Mouse (Mus musculus): ENCODE measurements around the gene Emilin2. TPM values are rescaled to one million over a fixed set of nuclear protein-coding genes. Genes with fewer than 3 reads are reported as not detected.

Emilin2 gene
- polyA plus RNA-seq, 2 experiments = 17.3 to 24.1 TPM

GRCm38 (mm10) chr17:71303444-71303843 is 8.3 kb downstream of the Emilin2 start:
- H3K9ac ChIP-seq (replicated peaks) = no peak overlapping the region
- H3K4me3 ChIP-seq (ENCODE audit: insufficient read depth in 1 of 2, low read depth in 2 of 2, low read length in 2 of 2) = no peak overlapping the region
- H3K4me2 ChIP-seq (ENCODE audit: low read depth) = no peak overlapping the region
- 84% methylated on average over 6 of the region's 6 CpGs for WGBS (ENCODE audit: insufficient replicate concordance)
- no peak for ATAC-seq (ENCODE audit: insufficient read depth)
- H3K9me3 ChIP-seq (ENCODE audit: control insufficient read depth, low read length) = no peaks in the 10 kb centered on the region
- no peak overlapping the region for H3K27ac ChIP-seq
- TF ChIP-seq CTCF (IDR thresholded peaks at IDR 0.05; ENCODE audit: low read depth) (no peak), EP300 (IDR thresholded peaks at IDR 0.05; ENCODE audit: low read depth) (no peak)
- peaks cover 4% of the 10 kb centered on the region; the same call in 1 of the 2 replicates for H3K36me3 ChIP-seq (replicated peaks; ENCODE audit: control insufficient read depth, insufficient read depth, low read depth)
- no peak for DNase-seq (ENCODE audit: low read depth in 3 of 3, low spot score in 3 of 3)
- H3K27me3 ChIP-seq (ENCODE audit: control insufficient read depth, insufficient read depth, low read length) = no peaks in the 10 kb centered on the region
- peaks cover 0 to 5% of the 10 kb centered on the region in 2 experiments; a peak in 1 of 4 replicates for H3K4me1 ChIP-seq (replicated peaks; ENCODE audit: control insufficient read depth in 2 of 2, insufficient read depth in 2 of 2, low read length in 1 of 2)

GRCm38 (mm10) chr17:71301413-71301812 is 10.4 kb downstream of the Emilin2 start:
- H3K4me1 ChIP-seq (replicated peaks; ENCODE audit: control insufficient read depth in 2 of 2, insufficient read depth in 2 of 2, low read length in 1 of 2) = 0 out of 4 replicates have a peak, but pooled peaks cover 0 to 2% of the 10 kb centered on the region in 2 experiments
- ATAC-seq (ENCODE audit: insufficient read depth) (no peak), DNase-seq (ENCODE audit: low read depth in 3 of 3, low spot score in 3 of 3) (no peak)
- 67% methylated on average over 5 of the region's 5 CpGs for WGBS (ENCODE audit: insufficient replicate concordance)
- H3K4me2 ChIP-seq (ENCODE audit: low read depth) = no peak overlapping the region
- no peaks in the 10 kb centered on the region for H3K9me3 ChIP-seq (ENCODE audit: control insufficient read depth, low read length)
- H3K9ac ChIP-seq (replicated peaks) = no peak overlapping the region
- peaks cover 5% of the 10 kb centered on the region; the same call in 1 of the 2 replicates for H3K36me3 ChIP-seq (replicated peaks; ENCODE audit: control insufficient read depth, insufficient read depth, low read depth)
- TF ChIP-seq CTCF (IDR thresholded peaks at IDR 0.05; ENCODE audit: low read depth) (no peak), EP300 (IDR thresholded peaks at IDR 0.05; ENCODE audit: low read depth) (no peak)
- H3K27me3 ChIP-seq (ENCODE audit: control insufficient read depth, insufficient read depth, low read length) = no peaks in the 10 kb centered on the region
- no peak overlapping the region for H3K27ac ChIP-seq
- no peak overlapping the region for H3K4me3 ChIP-seq (ENCODE audit: insufficient read depth in 1 of 2, low read depth in 2 of 2, low read length in 2 of 2)

DNA sequence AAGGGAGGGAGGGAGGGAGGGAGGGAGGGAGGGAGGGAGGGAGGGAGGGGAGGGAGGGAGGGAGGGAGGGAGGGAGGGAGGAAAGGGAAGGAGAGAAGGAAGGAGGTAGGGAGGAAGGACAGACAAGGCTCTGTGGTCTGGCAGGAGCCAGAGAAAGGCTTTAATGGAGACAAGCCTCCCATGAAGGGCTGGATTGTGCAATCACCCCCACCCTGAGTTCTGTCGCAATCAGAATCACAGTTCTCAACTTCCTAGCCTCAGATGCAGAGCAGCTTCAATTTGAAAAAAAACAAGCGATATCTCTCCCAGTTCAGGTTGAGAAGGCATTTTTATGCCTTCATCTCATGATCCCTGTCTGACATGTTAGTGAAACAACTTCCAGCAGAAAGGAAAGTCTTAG is 11.4 kb downstream of the Emilin2 start:
- no peak for ATAC-seq (ENCODE audit: insufficient read depth)
- Histone ChIP-seq H3K4me3 (ENCODE audit: insufficient read depth in 1 of 2, low read depth in 2 of 2, low read length in 2 of 2) (no peak overlapping the region), H3K4me2 (ENCODE audit: low read depth) (no peak overlapping the region), H3K27me3 (ENCODE audit: control insufficient read depth, insufficient read depth, low read length) (no peaks in the 10 kb centered on the region), H3K4me1 (replicated peaks; ENCODE audit: control insufficient read depth in 2 of 2, insufficient read depth in 2 of 2, low read length in 1 of 2) (peaks cover 3 to 4% of the 10 kb centered on the region in 2 experiments; a peak in 2 of 4 replicates), H3K9ac (replicated peaks) (no peak overlapping the region), H3K36me3 (replicated peaks; ENCODE audit: control insufficient read depth, insufficient read depth, low read depth) (peaks cover 5% of the 10 kb centered on the region; the same call in 1 of the 2 replicates), H3K9me3 (ENCODE audit: control insufficient read depth, low read length) (no peaks in the 10 kb centered on the region), H3K27ac (no peak overlapping the region)
- WGBS (ENCODE audit: insufficient replicate concordance) = 61% methylated on average over 2 of the region's 2 CpGs
- no peak for DNase-seq (ENCODE audit: low read depth in 3 of 3, low spot score in 3 of 3)
- TF ChIP-seq CTCF (IDR thresholded peaks at IDR 0.05; ENCODE audit: low read depth) (no peak), EP300 (IDR thresholded peaks at IDR 0.05; ENCODE audit: low read depth) (no peak)

DNA sequence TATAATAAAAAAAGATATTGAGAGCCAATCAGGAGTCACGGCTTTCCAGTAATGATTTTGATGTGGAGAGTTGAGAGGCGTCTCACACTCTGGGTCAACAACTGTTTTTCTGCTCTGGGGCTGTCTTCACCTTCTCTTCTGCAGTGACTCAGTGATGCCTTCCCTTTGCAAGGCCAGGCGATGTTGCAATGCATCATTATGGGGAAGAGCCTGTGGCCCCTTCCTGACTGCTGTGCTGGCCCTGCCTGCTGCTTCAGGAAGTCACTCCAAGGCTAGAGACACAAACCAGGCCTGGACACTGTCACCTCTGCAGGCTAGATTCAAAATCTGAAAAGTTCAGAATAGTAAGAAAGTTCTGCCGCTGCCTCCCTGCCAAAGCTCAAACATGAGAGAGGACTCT is 11.9 kb downstream of the Emilin2 start:
- 68% methylated on average over 4 of the region's 4 CpGs for WGBS (ENCODE audit: insufficient replicate concordance)
- TF ChIP-seq EP300 (IDR thresholded peaks at IDR 0.05; ENCODE audit: low read depth) (no peak), CTCF (IDR thresholded peaks at IDR 0.05; ENCODE audit: low read depth) (no peak)
- no peaks in the 10 kb centered on the region for H3K9me3 ChIP-seq (ENCODE audit: control insufficient read depth, low read length)
- ATAC-seq (ENCODE audit: insufficient read depth) = no peak
- H3K27me3 ChIP-seq (ENCODE audit: control insufficient read depth, insufficient read depth, low read length) = no peaks in the 10 kb centered on the region
- no peak overlapping the region for H3K4me3 ChIP-seq (ENCODE audit: insufficient read depth in 1 of 2, low read depth in 2 of 2, low read length in 2 of 2)
- DNase-seq (ENCODE audit: low read depth in 3 of 3, low spot score in 3 of 3) = no peak
- H3K27ac ChIP-seq = no peak overlapping the region
- peaks cover 5% of the 10 kb centered on the region; the same call in 1 of the 2 replicates for H3K36me3 ChIP-seq (replicated peaks; ENCODE audit: control insufficient read depth, insufficient read depth, low read depth)
- H3K4me1 ChIP-seq (replicated peaks; ENCODE audit: control insufficient read depth in 2 of 2, insufficient read depth in 2 of 2, low read length in 1 of 2) = peaks cover 6 to 7% of the 10 kb centered on the region in 2 experiments
- no peak overlapping the region for H3K4me2 ChIP-seq (ENCODE audit: low read depth)
- H3K9ac ChIP-seq (replicated peaks) = no peak overlapping the region

GRCm38 (mm10) chr17:71294570-71294969 is 17.2 kb downstream of the Emilin2 start:
- 26% methylated on average over 3 of the region's 3 CpGs for WGBS (ENCODE audit: insufficient replicate concordance)
- peak overlapping the region; percentile 18 for H3K9ac ChIP-seq (replicated peaks)
- no peak for ATAC-seq (ENCODE audit: insufficient read depth)
- peaks cover 5% of the 10 kb centered on the region; the same call in 1 of the 2 replicates for H3K36me3 ChIP-seq (replicated peaks; ENCODE audit: control insufficient read depth, insufficient read depth, low read depth)
- no peak overlapping the region for H3K4me3 ChIP-seq (ENCODE audit: insufficient read depth in 1 of 2, low read depth in 2 of 2, low read length in 2 of 2)
- H3K27ac ChIP-seq = peak overlapping the region; percentile 97
- H3K9me3 ChIP-seq (ENCODE audit: control insufficient read depth, low read length) = no peaks in the 10 kb centered on the region
- peaks cover 57% of the 10 kb centered on the region in 2 experiments for H3K4me1 ChIP-seq (replicated peaks; ENCODE audit: control insufficient read depth in 2 of 2, insufficient read depth in 2 of 2, low read length in 1 of 2)
- DNase-seq (ENCODE audit: low read depth in 3 of 3, low spot score in 3 of 3) = no peak
- TF ChIP-seq CTCF (IDR thresholded peaks at IDR 0.05; ENCODE audit: low read depth) = no peak
- no peak for TF ChIP-seq EP300 (IDR thresholded peaks at IDR 0.05; ENCODE audit: low read depth)
- H3K4me2 ChIP-seq (ENCODE audit: low read depth) = no peak overlapping the region
- no peaks in the 10 kb centered on the region for H3K27me3 ChIP-seq (ENCODE audit: control insufficient read depth, insufficient read depth, low read length)
